In genomic region chr6:120150206-120150605, GRCm38 (mm10) we compare ENCODE assay signal across 20 mouse cellular contexts. TPM values are rescaled to one million over a fixed set of nuclear protein-coding genes. Genes with fewer than 3 reads are reported as not detected.
DNase-seq lines count a peak whose midpoint lies in the region; ATAC-seq and TF ChIP-seq lines count a peak whose summit lies in the region.
"Had no signal": no experiment of that assay in that cellular context is flagged by ENCODE, and none has a peak within 500 bp of the region (broad histone marks: within the 10 kb centered on the region; RNA-seq: fewer than 3 reads in every experiment).

No protein-coding gene starts in this region.

- no peak for ATAC-seq in midbrain, embryonic 13.5 days
- no peak for ATAC-seq in stomach, postnatal 0 days (ENCODE audit: low FRiP score, low TSS enrichment)
- ATAC-seq: forebrain, embryonic 16.5 days; midbrain, embryonic 15.5 days had no signal

- peak; percentile 61 to 64 for DNase-seq in heart, adult 18-20 months
- no peak for DNase-seq in heart, postnatal 25 days (ENCODE audit: low spot score)
- DNase-seq in midbrain, embryonic 10.5 days (ENCODE audit: low spot score), result no peak
- peak; percentile 60 for DNase-seq in heart, postnatal 4 days
- no peak for DNase-seq in kidney, adult 18-20 months
- no peak for DNase-seq in stomach, postnatal 0 days (ENCODE audit: low spot score)
- DNase-seq: cerebellum, adult 9-11 months; gastrocnemius, postnatal 10 days; thymus, postnatal 4 days had no signal

- H3K4me2 ChIP-seq in midbrain, embryonic 13.5 days (replicated peaks), result no peak overlapping the region
- H3K4me2 ChIP-seq in stomach, postnatal 0 days (replicated peaks; ENCODE audit: low read depth), result no peak overlapping the region
- H3K4me2 ChIP-seq: limb, embryonic 13.5 days; midbrain, embryonic 15.5 days had no signal

- no peak overlapping the region for H3K4me3 ChIP-seq in midbrain, embryonic 10.5 days
- H3K4me3 ChIP-seq in midbrain, embryonic 13.5 days (replicated peaks), result no peak overlapping the region
- no peak overlapping the region for H3K4me3 ChIP-seq in stomach, postnatal 0 days (ENCODE audit: low read depth, low read length)
- H3K4me3 ChIP-seq: erythroblast, embryonic 14.5 days; layer of hippocampus, adult 2 months; left cerebral cortex, adult 2 months; limb, embryonic 13.5 days; midbrain, embryonic 15.5 days had no signal

- TF ChIP-seq CTCF in stomach, postnatal 0 days (IDR thresholded peaks at IDR 0.05; ENCODE audit: low read depth), result no peak

- H3K9ac ChIP-seq in midbrain, embryonic 13.5 days (replicated peaks), result no peak overlapping the region
- no peak overlapping the region for H3K9ac ChIP-seq in stomach, postnatal 0 days (ENCODE audit: low read length)
- H3K9ac ChIP-seq: limb, embryonic 13.5 days; midbrain, embryonic 15.5 days had no signal

- no peaks in the 10 kb centered on the region for H3K9me3 ChIP-seq in midbrain, embryonic 10.5 days (replicated peaks)
- no peaks in the 10 kb centered on the region for H3K9me3 ChIP-seq in midbrain, embryonic 13.5 days
- H3K9me3 ChIP-seq in stomach, postnatal 0 days (ENCODE audit: control insufficient read depth, low read length), result no peaks in the 10 kb centered on the region
- H3K9me3 ChIP-seq: limb, embryonic 13.5 days; midbrain, embryonic 15.5 days had no signal

- intact Hi-C loops in heart, postnatal 25 days (cut with DNase I), result loop anchor here (2.0 kb wide), 1 partner anchor 39 kb away; no protein-coding TSS in a partner anchor

- H3K36me3 ChIP-seq in midbrain, embryonic 10.5 days, result no peaks in the 10 kb centered on the region
- H3K36me3 ChIP-seq in midbrain, embryonic 13.5 days, result no peaks in the 10 kb centered on the region
- H3K36me3 ChIP-seq in stomach, postnatal 0 days (ENCODE audit: control insufficient read depth, insufficient read depth, low read length), result no peaks in the 10 kb centered on the region
- H3K36me3 ChIP-seq: limb, embryonic 13.5 days; midbrain, embryonic 15.5 days had no signal

- peaks cover 22% of the 10 kb centered on the region for H3K4me1 ChIP-seq in midbrain, embryonic 10.5 days
- H3K4me1 ChIP-seq in midbrain, embryonic 13.5 days (replicated peaks), result peaks cover 10% of the 10 kb centered on the region
- no peaks in the 10 kb centered on the region for H3K4me1 ChIP-seq in stomach, postnatal 0 days (replicated peaks; ENCODE audit: control insufficient read depth, insufficient read depth)
- H3K4me1 ChIP-seq: midbrain, embryonic 15.5 days had no signal

- no peaks in the 10 kb centered on the region for H3K27me3 ChIP-seq in midbrain, embryonic 10.5 days (ENCODE audit: low read depth, poor library complexity, severe bottlenecking)
- no peaks in the 10 kb centered on the region for H3K27me3 ChIP-seq in midbrain, embryonic 13.5 days
- H3K27me3 ChIP-seq in stomach, postnatal 0 days (ENCODE audit: control insufficient read depth, insufficient read depth, low read length), result no peaks in the 10 kb centered on the region
- H3K27me3 ChIP-seq: limb, embryonic 13.5 days; midbrain, embryonic 15.5 days had no signal

- 91% methylated on average over 3 of the region's 3 CpGs for WGBS in midbrain, embryonic 10.5 days
- WGBS in midbrain, embryonic 13.5 days, result 82% methylated on average over 3 of the region's 3 CpGs
- 67% methylated on average over 3 of the region's 3 CpGs for WGBS in stomach, postnatal 0 days

- no peak for TF ChIP-seq EP300 in stomach, postnatal 0 days (optimal IDR thresholded peaks at IDR 0.05)

- 0 out of 2 replicates have a peak overlapping the region, but pooled peaks have one; percentile 3 for H3K27ac ChIP-seq in midbrain, embryonic 10.5 days (replicated peaks)
- no peak overlapping the region for H3K27ac ChIP-seq in midbrain, embryonic 13.5 days
- no peak overlapping the region for H3K27ac ChIP-seq in stomach, postnatal 0 days (replicated peaks)
- H3K27ac ChIP-seq: kidney, postnatal 0 days; layer of hippocampus, adult 2 months; left cerebral cortex, adult 2 months; limb, embryonic 13.5 days; midbrain, embryonic 15.5 days had no signal

RNA-seq across cellular contexts. Expression of gene Ninj2, which starts 57.1 kb away (rescaled TPM):
- not detected for total RNA-seq in heart, adult 18-20 months (2021)
- total RNA-seq in heart, postnatal 25 days (2021), result not detected
- not detected in 2 replicates for polyA plus RNA-seq in midbrain, embryonic 10.5 days (2016; fragmentation: Nextera tagmentation; extraction: Ambion mirVana)
- not detected in 2 replicates for polyA plus RNA-seq in midbrain, embryonic 13.5 days (2015; fragmentation: Nextera tagmentation; extraction: Ambion mirVana)
- not detected for total RNA-seq in heart, postnatal 4 days (2021)
- polyA plus RNA-seq in stomach, postnatal 0 days (2015; fragmentation: Nextera tagmentation; extraction: Ambion mirVana), result not detected in 2 replicates
- total RNA-seq: gastrocnemius, postnatal 10 days had no signal
- polyA plus RNA-seq: C2C12; erythroblast, embryonic 14.5 days; forebrain, embryonic 16.5 days; hindbrain, embryonic 11.5 days; intestine, embryonic 14.5 days; kidney, postnatal 0 days; midbrain, embryonic 15.5 days had no signal

Comparison
In these comparisons a context has a peak if more than half of its experiments do, and no peak if none do; other contexts are left out.
1. DNase-seq: peak in heart, adult 18-20 months (2 of 2) and heart, postnatal 4 days (single experiment); none in heart, postnatal 25 days (single experiment), midbrain, embryonic 10.5 days (single experiment), kidney, adult 18-20 months (single experiment) and stomach, postnatal 0 days (single experiment).